In the genomic region with DNA sequence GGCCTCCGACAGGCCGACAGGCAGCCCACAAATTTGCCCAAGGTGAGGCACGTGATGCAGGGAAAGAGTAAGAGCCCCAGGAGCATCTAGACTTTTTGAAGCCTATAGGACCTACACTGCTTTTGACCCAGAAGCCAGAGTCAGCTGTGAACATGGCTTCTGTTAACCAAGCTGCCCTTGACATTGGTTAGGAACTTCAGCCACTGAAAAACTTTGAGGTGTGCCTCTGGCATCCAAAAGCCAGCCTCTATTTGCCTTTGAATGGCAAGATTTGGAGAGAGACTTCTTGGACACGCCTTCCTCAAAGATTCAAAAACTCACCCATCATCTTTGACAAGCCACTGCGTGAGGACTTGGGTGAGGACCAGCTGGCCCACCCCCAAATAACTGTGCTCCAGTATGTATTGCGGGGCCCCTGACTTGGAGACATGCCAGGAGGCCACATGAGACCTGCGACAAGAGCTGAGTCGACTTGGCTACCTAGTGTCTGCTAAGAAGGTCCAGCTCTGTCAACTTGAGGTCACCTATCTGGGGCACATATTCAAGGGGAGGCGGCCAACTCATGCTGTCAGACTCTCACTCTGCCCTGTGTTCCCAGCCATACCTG, we compare ENCODE assay signal across 24 mouse cellular contexts. TPM values are rescaled to one million over a fixed set of nuclear protein-coding genes. Genes with fewer than 3 reads are reported as not detected.
A peak's percentile ranks its signal among the peaks of the same experiment; 100 is the strongest.
DNase-seq lines count a peak whose midpoint lies in the region; ATAC-seq and TF ChIP-seq lines count a peak whose summit lies in the region.
"Had no signal": no experiment of that assay in that cellular context is flagged by ENCODE, and none has a peak within 500 bp of the region (broad histone marks: within the 10 kb centered on the region; RNA-seq: fewer than 3 reads in every experiment).

No protein-coding gene starts in this region.

- ATAC-seq in activated CD4-positive, CD25-positive, alpha-beta regulatory T cell, adult 4 months = no peak
- ATAC-seq: forebrain, postnatal 0 days; intestine, embryonic 15.5 days had no signal

- peak; percentile 56 to 57 for DNase-seq in cerebellum, postnatal 10 days
- no peak for DNase-seq in cerebellum, adult 8-10 months
- peak; percentile 12 for DNase-seq in gastrocnemius, postnatal 10 days
- DNase-seq in gastrocnemius, postnatal 25 days = no peak
- peak; percentile 8 for DNase-seq in retina, postnatal 1 day
- no peak for DNase-seq in retina, embryonic 14.5 days (ENCODE audit: low spot score)
- DNase-seq in brain, embryonic 14.5 days (ENCODE audit: low read depth) = peak; percentile 43
- DNase-seq: adrenal gland, adult 8-10 months; adrenal gland, postnatal 36 days; B cell, adult 2 months; cerebellum, adult 11 months; cerebellum, adult 9-10 months; cerebellum, postnatal 36 days; embryo, embryonic 11 days; forebrain, postnatal 0 days; gastrocnemius, adult 2 months; gastrocnemius, postnatal 36 days; heart, adult 2 months; heart, postnatal 14 days; heart, postnatal 4 days; kidney, adult 11 months; kidney, adult 9 months had no signal

- TF ChIP-seq CTCF in brain, embryonic 14.5 days (IDR thresholded peaks at IDR 0.05; ENCODE audit: borderline replicate concordance, extremely low read depth, insufficient read depth, insufficient read length) = no peak

- no peak for TF ChIP-seq POLR2A in brain, embryonic 14.5 days (IDR thresholded peaks at IDR 0.05; ENCODE audit: borderline replicate concordance, extremely low read depth, insufficient read depth, insufficient read length, poor library complexity, severe bottlenecking)

RNA-seq across cellular contexts. Expression of gene 2700081O15Rik, which starts 12.7 kb away (rescaled TPM):
- total RNA-seq in gastrocnemius, postnatal 10 days (2021) = 10 to 100 TPM; 14.6 to 22.1 TPM
- total RNA-seq in gastrocnemius, postnatal 25 days (2021) = 1 to 10 TPM; 6.8 to 7.9 TPM
- 162 and 167 TPM in 2 replicates for polyA plus RNA-seq in brain, embryonic 14.5 days (2012; rRNA removed)
- polyA plus RNA-seq in activated CD4-positive, CD25-positive, alpha-beta regulatory T cell, adult 4 months (2017; shearing (Covaris generic)) = under 1 TPM in 1 of 2 experiments, not detected in 1; 0.12 TPM

RNA-seq across cellular contexts. Expression of gene Spindoc, which starts 21.9 kb away (rescaled TPM):
- total RNA-seq in gastrocnemius, postnatal 10 days (2021) = 10 to 100 TPM; 11.8 to 17.2 TPM
- total RNA-seq in gastrocnemius, postnatal 25 days (2021) = 1 to 10 TPM; 6.6 to 9.1 TPM
- 48.2 and 49.2 TPM in 2 replicates for polyA plus RNA-seq in brain, embryonic 14.5 days (2012; rRNA removed)
- polyA plus RNA-seq in activated CD4-positive, CD25-positive, alpha-beta regulatory T cell, adult 4 months (2017; shearing (Covaris generic)) = 1 to 10 TPM; 1.5 to 5.3 TPM

Comparison
In these comparisons a context has a peak if more than half of its experiments do, and no peak if none do; other contexts are left out.
1. DNase-seq: peak in cerebellum, postnatal 10 days (2 of 2), gastrocnemius, postnatal 10 days (single experiment), retina, postnatal 1 day (single experiment) and brain, embryonic 14.5 days (single experiment); none in cerebellum, adult 8-10 months (single experiment), gastrocnemius, postnatal 25 days (single experiment) and retina, embryonic 14.5 days (single experiment).